Mouse (Mus musculus) forebrain, embryonic 14.5 days (tissue): ENCODE measurements at regions not wholly inside any gene's neighbourhood (a gene's known extent, or its start where the extent isn't known, plus 50 kb on each side); places are given as distances from the start of the nearest gene placed in this dataset.
"Not testable (repeated sequence)": the region's sequence is repeated elsewhere in the genome, so short reads cannot be mapped to it uniquely, and the experiment has no call there.

Source experiments
- ATAC-seq: fragments of 200-750 bp; cut with Nextera tagmentation; 2 replicates; pipeline ENCODE4 v1.8.0; 2017; ENCODE audit warnings: mild to moderate bottlenecking, moderate library complexity
- DNase-seq: peaks from one replicate; pipeline ENCODE4 v3.0.0-alpha.2; 2015; ENCODE audit warnings: low spot score
- H3K27ac ChIP-seq: fragments of 300-500 bp; sonication (generic); 2 replicates; pipeline ENCODE4 v1.5.1; 2014; ENCODE audit warnings: low read depth, mild to moderate bottlenecking, control low read depth, low read length, moderate library complexity
- H3K27me3 ChIP-seq: fragments of 300-500 bp; sonication (generic); replicated peaks from 2 replicates; pipeline ENCODE4 v1.6.1; 2014; ENCODE audit warnings: low read length, control low read depth, mixed read lengths; ENCODE audit not compliant: control insufficient read depth, insufficient read depth
- H3K36me3 ChIP-seq: fragments of 300-500 bp; sonication (generic); 2 replicates; pipeline ENCODE4 v1.6.1; 2014; ENCODE audit warnings: low read length, control low read depth; ENCODE audit not compliant: control insufficient read depth, insufficient read depth
- H3K4me1 ChIP-seq: fragments of 300-500 bp; sonication (generic); 2 replicates; pipeline ENCODE4 v1.6.1; 2014; ENCODE audit warnings: antibody characterized with exemption, low read length, control low read depth; ENCODE audit not compliant: control insufficient read depth, insufficient read depth
- H3K4me2 ChIP-seq: fragments of 300-500 bp; sonication (generic); 2 replicates; pipeline ENCODE4 v1.6.1; 2014; ENCODE audit warnings: mild to moderate bottlenecking, control low read depth, low read length
- H3K4me3 ChIP-seq: fragments of 300-500 bp; sonication (generic); 2 replicates; pipeline ENCODE4 v1.5.1; 2014; ENCODE audit warnings: low read depth, low read length, control low read depth
- H3K9ac ChIP-seq: fragments of 300-500 bp; sonication (generic); 2 replicates; pipeline ENCODE4 v1.6.1; 2014; ENCODE audit warnings: mild to moderate bottlenecking, low read length, control low read depth, moderate library complexity
- H3K9me3 ChIP-seq: fragments of 300-500 bp; sonication (generic); replicated peaks from 2 replicates; pipeline ENCODE4 v1.6.1; 2016; ENCODE audit warnings: low read length, control low read depth, mixed read lengths; ENCODE audit not compliant: control insufficient read depth
- WGBS: fragments of 180-500 bp; shearing (Covaris S2); extraction: QIAGEN DNeasy Blood & Tissue Kit; methylation state at CpG from one replicate; pipeline ENCODE4 v1.1.7; 2014; 5-methylcytosine and 5-hydroxymethylcytosine counted together

- 68% methylated on average over 5 of the region's 5 CpGs for WGBS
- DNase-seq (no peak), ATAC-seq (no peak)
- H3K36me3 ChIP-seq = no peaks in the 10 kb centered on the region
- H3K9ac ChIP-seq = no peak overlapping the region
- no peaks in the 10 kb centered on the region for H3K27me3 ChIP-seq
- H3K4me1 ChIP-seq = no peaks in the 10 kb centered on the region
- H3K27ac ChIP-seq = no peak overlapping the region
- no peak overlapping the region for H3K4me2 ChIP-seq
- no peak overlapping the region for H3K4me3 ChIP-seq
- H3K9me3 ChIP-seq = no peaks in the 10 kb centered on the region
Measured at GRCm38 (mm10) chr6:3911284-3911683, 77.4 kb downstream of the Tfpi2 start.

DNA sequence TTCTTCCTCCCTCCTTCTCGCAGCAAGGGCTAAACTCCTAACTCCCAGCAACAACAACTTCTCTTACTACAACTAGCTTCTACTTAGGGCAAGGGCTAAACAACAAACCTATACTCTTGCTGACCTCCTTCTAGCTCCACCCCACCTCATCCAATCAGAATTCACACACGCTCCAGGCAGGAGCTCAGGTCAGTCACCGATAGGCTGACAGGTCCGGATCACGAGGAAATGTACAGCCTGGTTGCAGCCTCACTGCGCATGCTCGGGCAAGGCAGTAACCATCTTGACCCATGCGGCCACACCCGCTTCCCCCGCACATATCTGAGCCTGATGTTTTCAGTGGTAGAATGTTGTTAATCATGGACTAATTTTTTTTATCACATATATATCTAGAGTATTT lies 84.0 kb downstream of the Tfpi2 start:
- Histone ChIP-seq H3K4me2 (no peak overlapping the region), H3K27me3 (no peaks in the 10 kb centered on the region), H3K4me3 (no peak overlapping the region), H3K36me3 (no peaks in the 10 kb centered on the region), H3K4me1 (no peaks in the 10 kb centered on the region), H3K9me3 (no peaks in the 10 kb centered on the region), H3K27ac (no peak overlapping the region), H3K9ac (no peak overlapping the region)
- 94% methylated on average over 10 of the region's 10 CpGs for WGBS
- ATAC-seq (no peak), DNase-seq (no peak)

- not testable (repeated sequence) for H3K9ac ChIP-seq, H3K4me2 ChIP-seq, H3K36me3 ChIP-seq, H3K27ac ChIP-seq, H3K4me3 ChIP-seq, H3K9me3 ChIP-seq, H3K4me1 ChIP-seq, H3K27me3 ChIP-seq, DNase-seq, ATAC-seq
- WGBS = 66% methylated on average over 2 of the region's 2 CpGs
Measured at GRCm38 (mm10) chr6:3875816-3876215, 111.3 kb upstream of the Calcr start.

- H3K27me3 ChIP-seq, H3K36me3 ChIP-seq, H3K9ac ChIP-seq, H3K4me3 ChIP-seq, H3K4me1 ChIP-seq, H3K27ac ChIP-seq, H3K9me3 ChIP-seq, ATAC-seq, H3K4me2 ChIP-seq, DNase-seq: not testable (repeated sequence)
- 28% methylated on average over 1 of the region's 1 CpGs for WGBS
Measured at GRCm38 (mm10) chr6:3874826-3875225, 110.3 kb upstream of the Calcr start.

GRCm38 (mm10) chr6:3861046-3861445 lies 96.5 kb upstream of the Calcr start:
- WGBS = 70% methylated on average over 5 of the region's 5 CpGs
- Histone ChIP-seq H3K9ac (no peak overlapping the region), H3K4me3 (no peak overlapping the region), H3K27me3 (no peaks in the 10 kb centered on the region), H3K4me2 (no peak overlapping the region), H3K4me1 (no peaks in the 10 kb centered on the region), H3K9me3 (no peaks in the 10 kb centered on the region), H3K27ac (no peak overlapping the region), H3K36me3 (no peaks in the 10 kb centered on the region)
- DNase-seq (peak; percentile 55), ATAC-seq (peak; percentile 52; the same call in 1 of the 2 replicates)

DNA sequence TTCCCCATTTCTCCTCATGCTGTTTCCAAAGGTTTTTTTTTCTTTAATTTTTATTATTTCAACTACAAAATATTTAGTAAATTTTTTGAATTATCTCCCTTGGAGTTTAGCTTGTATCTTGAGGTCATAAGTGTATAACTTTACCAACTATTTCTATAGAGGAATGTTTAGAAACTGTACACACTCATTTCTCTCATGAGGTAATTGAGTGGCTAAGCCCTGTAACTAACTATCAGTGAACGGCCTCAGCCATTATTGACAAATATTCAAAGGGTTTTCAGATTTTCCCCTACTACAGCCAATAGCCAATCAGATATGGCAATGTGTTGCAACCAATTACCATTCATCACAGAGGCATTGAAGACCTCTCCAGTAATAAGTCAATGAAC lies 96.1 kb upstream of the Calcr start:
- no peak overlapping the region for H3K9ac ChIP-seq
- H3K4me3 ChIP-seq = no peak overlapping the region
- H3K27ac ChIP-seq = no peak overlapping the region
- no peaks in the 10 kb centered on the region for H3K36me3 ChIP-seq
- no peak for ATAC-seq
- no peaks in the 10 kb centered on the region for H3K27me3 ChIP-seq
- H3K4me1 ChIP-seq = no peaks in the 10 kb centered on the region
- WGBS = 84% methylated on average over 1 of the region's 1 CpGs
- no peak for DNase-seq
- no peak overlapping the region for H3K4me2 ChIP-seq
- no peaks in the 10 kb centered on the region for H3K9me3 ChIP-seq

DNA sequence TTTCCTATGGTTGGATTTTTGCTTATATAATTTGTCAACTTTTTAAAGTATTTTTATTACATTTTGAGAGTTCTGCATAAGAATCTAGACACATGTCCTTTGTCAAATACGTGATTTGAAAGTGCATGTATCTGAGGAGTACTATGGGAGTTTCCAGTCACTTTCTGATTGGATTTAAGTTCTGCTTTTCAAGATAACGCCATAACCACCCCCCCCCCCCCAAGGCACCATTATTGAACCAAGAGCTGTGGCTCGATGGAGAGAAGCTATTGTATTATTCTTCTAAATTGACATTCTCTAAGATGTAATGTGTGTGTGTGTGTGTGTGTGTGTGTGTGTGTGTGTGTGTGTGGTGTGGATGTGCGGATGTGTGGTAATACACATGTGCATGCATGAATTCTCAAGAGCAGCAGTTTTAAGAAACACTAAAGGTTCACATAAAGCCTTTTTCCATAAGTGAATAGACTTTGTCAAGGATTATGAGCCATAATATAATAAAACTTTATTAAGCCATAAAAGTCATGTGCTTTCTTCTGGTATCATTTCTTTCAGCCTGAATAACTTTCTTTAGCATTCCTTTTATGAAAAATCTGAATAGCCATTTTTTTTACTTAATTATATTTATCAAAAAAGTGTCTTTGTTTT lies 95.5 kb upstream of the Calcr start:
- no peaks in the 10 kb centered on the region for H3K36me3 ChIP-seq
- no peak overlapping the region for H3K4me2 ChIP-seq
- no peaks in the 10 kb centered on the region for H3K9me3 ChIP-seq
- ATAC-seq (no peak), DNase-seq (no peak)
- H3K27me3 ChIP-seq = no peaks in the 10 kb centered on the region
- no peak overlapping the region for H3K4me3 ChIP-seq
- H3K27ac ChIP-seq = no peak overlapping the region
- H3K4me1 ChIP-seq = no peaks in the 10 kb centered on the region
- 79% methylated on average over 4 of the region's 4 CpGs for WGBS
- no peak overlapping the region for H3K9ac ChIP-seq

DNA sequence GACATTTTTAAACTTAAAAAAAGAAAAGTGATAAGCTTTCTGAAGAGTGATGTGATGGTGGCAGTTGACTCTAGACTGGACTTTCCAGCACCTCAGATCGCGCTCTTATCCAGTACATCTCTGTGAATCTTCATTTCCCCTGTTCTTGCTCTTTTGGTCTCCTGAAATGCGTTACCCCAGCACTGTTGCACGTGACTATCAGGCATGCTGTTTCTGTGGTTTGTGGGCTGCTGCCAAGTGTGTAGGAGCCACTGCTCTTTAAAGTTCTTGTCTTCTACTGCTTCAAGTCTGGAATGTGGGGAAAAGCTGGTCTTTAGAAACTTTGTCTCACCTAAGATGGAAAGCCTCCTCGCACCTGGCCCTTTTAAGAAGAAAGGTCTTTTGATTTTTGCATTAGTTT lies 85.6 kb upstream of the Calcr start:
- H3K36me3 ChIP-seq = no peaks in the 10 kb centered on the region
- H3K27me3 ChIP-seq = no peaks in the 10 kb centered on the region
- no peak overlapping the region for H3K27ac ChIP-seq
- no peak overlapping the region for H3K4me3 ChIP-seq
- 90% methylated on average over 5 of the region's 5 CpGs for WGBS
- ATAC-seq (no peak), DNase-seq (no peak)
- no peak overlapping the region for H3K4me2 ChIP-seq
- no peak overlapping the region for H3K9ac ChIP-seq
- no peaks in the 10 kb centered on the region for H3K4me1 ChIP-seq
- H3K9me3 ChIP-seq = no peaks in the 10 kb centered on the region
